Mouse (Mus musculus) embryonic facial prominence, embryonic 14.5 days (tissue): Measurements from ENCODE around the gene Snx29. TPM values are rescaled to one million over a fixed set of nuclear protein-coding genes. Genes with fewer than 3 reads are reported as not detected.
"Not testable (repeated sequence)": the region's sequence is repeated elsewhere in the genome, so short reads cannot be mapped to it uniquely, and the experiment has no call there.

ENCODE experiments used
- ATAC-seq: fragments of 200-750 bp; cut with Nextera tagmentation; 2 replicates; pipeline ENCODE4 v1.8.0; 2017; ENCODE audit warnings: low read depth, moderate number of reproducible peaks, moderate TSS enrichment
- DNase-seq: peaks from one replicate; pipeline ENCODE4 v3.0.0-alpha.2; 2015; ENCODE audit warnings: low spot score
- H3K27ac ChIP-seq: fragments of 300-500 bp; sonication (generic); replicated peaks from 2 replicates; pipeline ENCODE4 v1.5.1; 2014; ENCODE audit warnings: low read depth, mild to moderate bottlenecking, low read length, moderate library complexity
- H3K27me3 ChIP-seq: fragments of 300-500 bp; sonication (generic); replicated peaks from 2 replicates; pipeline ENCODE4 v1.6.1; 2014; ENCODE audit warnings: low read length; ENCODE audit not compliant: control insufficient read depth, insufficient read depth
- H3K36me3 ChIP-seq: fragments of 300-500 bp; sonication (generic); 2 replicates; pipeline ENCODE4 v1.6.1; 2014; ENCODE audit warnings: low read length, mixed read lengths; ENCODE audit not compliant: control insufficient read depth, insufficient read depth
- H3K4me1 ChIP-seq: fragments of 300-500 bp; sonication (generic); 2 replicates; pipeline ENCODE4 v1.6.1; 2014; ENCODE audit warnings: antibody characterized with exemption, low read length; ENCODE audit not compliant: control insufficient read depth, insufficient read depth
- H3K4me2 ChIP-seq: fragments of 300-500 bp; sonication (generic); 2 replicates; pipeline ENCODE4 v1.6.1; 2014; ENCODE audit warnings: low read depth, mild to moderate bottlenecking, low read length, moderate library complexity, mixed read lengths
- H3K4me3 ChIP-seq: fragments of 300-500 bp; sonication (generic); 2 replicates; pipeline ENCODE4 v1.5.1; 2014; ENCODE audit warnings: low read depth, mild to moderate bottlenecking, low read length
- H3K9ac ChIP-seq: fragments of 300-500 bp; sonication (generic); 2 replicates; pipeline ENCODE4 v1.6.1; 2014; ENCODE audit warnings: low read depth, mild to moderate bottlenecking, low read length, moderate library complexity, mixed read lengths
- H3K9me3 ChIP-seq: fragments of 300-500 bp; sonication (generic); 2 replicates; pipeline ENCODE4 v1.6.1; 2016; ENCODE audit warnings: low read length; ENCODE audit not compliant: control insufficient read depth
- WGBS: fragments of 180-500 bp; shearing (Covaris S2); extraction: QIAGEN DNeasy Blood & Tissue Kit; methylation state at CpG from one replicate; pipeline ENCODE4 v1.1.7; 2014; 5-methylcytosine and 5-hydroxymethylcytosine counted together
- polyA plus RNA-seq: library from polyadenylated mRNA; unstranded; fragments of >200 nt; fragmentation: Nextera tagmentation; extraction: Ambion mirVana; gene quantifications from 2 replicates; pipeline ENCODE4 v1.2.1, GENCODE M21; 2014

Gene Snx29
- polyA plus RNA-seq, 1 experiment from 2014 or later, result 9.7 TPM

- 100% methylated on average over 1 of the region's 1 CpGs for WGBS
- not testable (repeated sequence) for H3K4me2 ChIP-seq
- peak; percentile 24 for DNase-seq
Observed at GRCm38 (mm10) chr16:11297700-11298099, 25.0 kb upstream of the Snx29 start.

GRCm38 (mm10) chr16:11303741-11304140, 19.0 kb upstream of the Snx29 start:
- Histone ChIP-seq H3K4me2 (no peak overlapping the region), H3K4me3 (no peak overlapping the region), H3K9ac (no peak overlapping the region), H3K9me3 (no peaks in the 10 kb centered on the region), H3K4me1 (no peaks in the 10 kb centered on the region), H3K36me3 (no peaks in the 10 kb centered on the region), H3K27ac (no peak overlapping the region), H3K27me3 (no peaks in the 10 kb centered on the region)
- DNase-seq, result no peak
- ATAC-seq, result no peak

More at GRCm38 (mm10) chr16:11297700-11298099, 25.0 kb upstream of the Snx29 start:
- not testable (repeated sequence) for H3K27ac ChIP-seq, H3K4me3 ChIP-seq, H3K27me3 ChIP-seq, H3K9ac ChIP-seq, H3K4me1 ChIP-seq, H3K36me3 ChIP-seq, H3K9me3 ChIP-seq
- peak; percentile 55; the same call in 1 of the 2 replicates for ATAC-seq

- no peak for DNase-seq
- no peak overlapping the region for H3K4me3 ChIP-seq
- no peak for ATAC-seq
- H3K27ac ChIP-seq, result no peak overlapping the region
- WGBS, result 95% methylated on average over 2 of the region's 2 CpGs
- H3K4me2 ChIP-seq, result no peak overlapping the region
- H3K9ac ChIP-seq, result no peak overlapping the region
- H3K4me1 ChIP-seq, result no peaks in the 10 kb centered on the region
- no peaks in the 10 kb centered on the region for H3K36me3 ChIP-seq
- no peaks in the 10 kb centered on the region for H3K27me3 ChIP-seq
- no peaks in the 10 kb centered on the region for H3K9me3 ChIP-seq
Observed at GRCm38 (mm10) chr16:11305531-11305930, 17.2 kb upstream of the Snx29 start.

- no peak within 1 kb of the TSS for H3K4me2 ChIP-seq
- H3K27ac ChIP-seq, result no peak within 1 kb of the TSS
- no peaks in the 10 kb centered on the region for H3K4me1 ChIP-seq
- WGBS, result 82% methylated on average over 7 of the region's 7 CpGs
- DNase-seq, result no peak
- ATAC-seq, result no peak
- no peak within 1 kb of the TSS for H3K9ac ChIP-seq
- H3K4me3 ChIP-seq, result no peak within 1 kb of the TSS
- no peaks in the 10 kb centered on the region for H3K27me3 ChIP-seq
- H3K9me3 ChIP-seq, result no peaks in the 10 kb centered on the region
- no peaks in the 10 kb centered on the region for H3K36me3 ChIP-seq
Observed at GRCm38 (mm10) chr16:11313512-11313911, 9.2 kb upstream of the Snx29 start, which contains the start of gene Tnfrsf17. Tnfrsf17 (plus strand) TSS chr16:11313812.

- no peak for ATAC-seq
- Histone ChIP-seq H3K27ac (no peak overlapping the region), H3K9me3 (no peaks in the 10 kb centered on the region), H3K36me3 (no peaks in the 10 kb centered on the region), H3K4me2 (no peak overlapping the region), H3K27me3 (no peaks in the 10 kb centered on the region), H3K4me1 (no peaks in the 10 kb centered on the region), H3K9ac (no peak overlapping the region), H3K4me3 (no peak overlapping the region)
- 77% methylated on average over 5 of the region's 5 CpGs for WGBS
- DNase-seq, result no peak
Observed at GRCm38 (mm10) chr16:11315786-11316320, 6.9 kb upstream of the Snx29 start.

- 74% methylated on average over 5 of the region's 5 CpGs for WGBS
- H3K4me2 ChIP-seq, result no peak overlapping the region
- no peaks in the 10 kb centered on the region for H3K9me3 ChIP-seq
- no peak overlapping the region for H3K9ac ChIP-seq
- DNase-seq, result no peak
- no peak overlapping the region for H3K27ac ChIP-seq
- ATAC-seq, result no peak
- H3K27me3 ChIP-seq, result no peaks in the 10 kb centered on the region
- no peaks in the 10 kb centered on the region for H3K4me1 ChIP-seq
- no peaks in the 10 kb centered on the region for H3K36me3 ChIP-seq
- no peak overlapping the region for H3K4me3 ChIP-seq
Observed at GRCm38 (mm10) chr16:11316748-11317147, 6.0 kb upstream of the Snx29 start.

GRCm38 (mm10) chr16:11317324-11317723, 5.4 kb upstream of the Snx29 start:
- ATAC-seq (no peak), DNase-seq (peak; percentile 35)
- H3K27ac ChIP-seq, result 0 out of 2 replicates have a peak overlapping the region, but pooled peaks have one; percentile 24
- H3K9ac ChIP-seq, result no peak overlapping the region
- no peaks in the 10 kb centered on the region for H3K27me3 ChIP-seq
- H3K4me3 ChIP-seq, result no peak overlapping the region
- H3K4me1 ChIP-seq, result peaks cover 4% of the 10 kb centered on the region; the same call in 1 of the 2 replicates
- H3K9me3 ChIP-seq, result no peaks in the 10 kb centered on the region
- no peaks in the 10 kb centered on the region for H3K36me3 ChIP-seq
- H3K4me2 ChIP-seq, result no peak overlapping the region
- 34% methylated on average over 6 of the region's 6 CpGs for WGBS

- ATAC-seq, result peak; percentile 16; the same call in 1 of the 2 replicates
- Histone ChIP-seq H3K4me2 (peak overlapping the region; percentile 95), H3K27me3 (no peaks in the 10 kb centered on the region), H3K9me3 (no peaks in the 10 kb centered on the region), H3K4me3 (peak overlapping the region; percentile 80), H3K27ac (peak overlapping the region; percentile 79), H3K4me1 (peaks cover 9% of the 10 kb centered on the region), H3K36me3 (no peaks in the 10 kb centered on the region), H3K9ac (peak overlapping the region; percentile 84)
- WGBS, result 5% methylated on average over 17 of the region's 17 CpGs
- DNase-seq, result peak; percentile 10
Observed at GRCm38 (mm10) chr16:11323324-11324051, 780 bp downstream of the Snx29 start.
